Mouse (Mus musculus) stomach, postnatal 0 days (tissue): ENCODE results near the gene B3galnt2. TPM values are rescaled to one million over a fixed set of nuclear protein-coding genes. Genes with fewer than 3 reads are reported as not detected.
A peak's percentile ranks its signal among the peaks of the same experiment; 100 is the strongest.
"Not testable (repeated sequence)": the region's sequence is repeated elsewhere in the genome, so short reads cannot be mapped to it uniquely, and the experiment has no call there.

Experiments used
- ATAC-seq: fragments of 200-750 bp; cut with Nextera tagmentation; 2 replicates; pipeline ENCODE4 v1.8.0; 2017; ENCODE audit not compliant: low FRiP score, low TSS enrichment
- DNase-seq: peaks from one replicate; pipeline ENCODE4 v3.0.0-alpha.2; 2016; ENCODE audit warnings: low spot score
- H3K27ac ChIP-seq: fragments of 300-500 bp; sonication (generic); replicated peaks from 2 replicates; pipeline ENCODE4 v1.5.1; 2014; ENCODE audit warnings: mild to moderate bottlenecking, control low read depth
- H3K27me3 ChIP-seq: fragments of 300-500 bp; sonication (generic); 2 replicates; pipeline ENCODE4 v1.6.1; 2014; ENCODE audit warnings: low read length; ENCODE audit not compliant: control insufficient read depth, insufficient read depth
- H3K36me3 ChIP-seq: fragments of 300-500 bp; sonication (generic); 2 replicates; pipeline ENCODE4 v1.6.1; 2014; ENCODE audit warnings: low read length, mixed read lengths; ENCODE audit not compliant: control insufficient read depth, insufficient read depth
- H3K4me1 ChIP-seq: fragments of 300-500 bp; sonication (generic); replicated peaks from 2 replicates; pipeline ENCODE4 v1.6.1; 2014; ENCODE audit warnings: antibody characterized with exemption; ENCODE audit not compliant: control insufficient read depth, insufficient read depth
- H3K4me2 ChIP-seq: fragments of 300-500 bp; sonication (generic); replicated peaks from 2 replicates; pipeline ENCODE4 v1.6.1; 2014; ENCODE audit warnings: low read depth, mild to moderate bottlenecking, control low read depth, moderate library complexity
- H3K4me3 ChIP-seq: fragments of 300-500 bp; sonication (generic); 2 replicates; pipeline ENCODE4 v1.5.1; 2014; ENCODE audit warnings: low read depth, low read length, control low read depth
- H3K9ac ChIP-seq: fragments of 300-500 bp; sonication (generic); 2 replicates; pipeline ENCODE4 v1.6.1; 2014; ENCODE audit warnings: mild to moderate bottlenecking, low read length, control low read depth, mixed read lengths
- H3K9me3 ChIP-seq: fragments of 300-500 bp; sonication (generic); 2 replicates; pipeline ENCODE4 v1.6.1; 2016; ENCODE audit warnings: low read length; ENCODE audit not compliant: control insufficient read depth
- CTCF ChIP-seq: IDR thresholded peaks from 2 replicates; pipeline ENCODE4 v1.5.1; 2016; ENCODE audit warnings: antibody characterized with exemption, low read depth, mild to moderate bottlenecking, moderate library complexity
- EP300 ChIP-seq: optimal IDR thresholded peaks from 2 replicates; pipeline ENCODE3; 2016; ENCODE audit warnings: antibody characterized with exemption
- WGBS: fragments of 180-500 bp; shearing (Covaris S2); extraction: QIAGEN DNeasy Blood & Tissue Kit; methylation state at CpG from one replicate; pipeline ENCODE4 v1.1.7; 2014; 5-methylcytosine and 5-hydroxymethylcytosine counted together
- polyA plus RNA-seq: library from polyadenylated mRNA; unstranded; fragments of >200 nt; fragmentation: Nextera tagmentation; extraction: Ambion mirVana; gene quantifications from 2 replicates; pipeline ENCODE4 v1.2.1, GENCODE M21; 2015

Gene B3galnt2
- polyA plus RNA-seq, 1 experiment from 2014 or later = 17.4 TPM

DNA sequence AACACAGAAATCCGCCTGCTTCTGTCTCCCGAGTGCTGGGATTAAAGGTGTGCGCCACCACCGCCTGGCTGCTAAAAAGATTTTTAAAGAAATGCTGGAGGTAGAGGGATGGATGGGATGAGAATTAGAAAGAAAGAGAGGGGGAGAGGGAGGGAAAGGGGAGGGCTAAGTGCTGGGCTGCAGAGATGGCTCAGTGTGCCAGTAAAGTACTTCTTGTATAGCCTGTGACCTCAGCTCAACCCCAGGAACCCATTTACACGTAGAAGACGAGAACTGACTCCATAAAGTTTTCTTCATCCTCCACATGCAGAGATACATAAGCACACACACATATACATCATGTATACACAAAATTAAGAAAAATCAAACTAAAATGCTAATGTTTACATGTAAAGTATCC is 71.3 kb downstream of the B3galnt2 start:
- DNase-seq = no peak
- Histone ChIP-seq H3K4me2 (no peak overlapping the region), H3K27ac (no peak overlapping the region), H3K4me3 (no peak overlapping the region), H3K9me3 (no peaks in the 10 kb centered on the region), H3K27me3 (no peaks in the 10 kb centered on the region), H3K36me3 (peaks cover 3% of the 10 kb centered on the region; the same call in 1 of the 2 replicates), H3K9ac (no peak overlapping the region), H3K4me1 (no peaks in the 10 kb centered on the region)
- peak; percentile 53; the same call in 1 of the 2 replicates for ATAC-seq
- TF ChIP-seq CTCF (no peak), EP300 (no peak)
- WGBS = 90% methylated on average over 6 of the region's 6 CpGs

- H3K9ac ChIP-seq = no peak overlapping the region
- peaks cover 3% of the 10 kb centered on the region; the same call in 1 of the 2 replicates for H3K36me3 ChIP-seq
- H3K9me3 ChIP-seq = no peaks in the 10 kb centered on the region
- no peaks in the 10 kb centered on the region for H3K4me1 ChIP-seq
- TF ChIP-seq CTCF = no peak
- TF ChIP-seq EP300 = no peak
- ATAC-seq = no peak
- WGBS = 87% methylated on average over 6 of the region's 6 CpGs
- no peak overlapping the region for H3K4me2 ChIP-seq
- H3K27ac ChIP-seq = no peak overlapping the region
- DNase-seq = no peak
- H3K27me3 ChIP-seq = no peaks in the 10 kb centered on the region
- H3K4me3 ChIP-seq = no peak overlapping the region
Observed at GRCm38 (mm10) chr13:14026154-14026820, 72.0 kb downstream of the B3galnt2 start.

DNA sequence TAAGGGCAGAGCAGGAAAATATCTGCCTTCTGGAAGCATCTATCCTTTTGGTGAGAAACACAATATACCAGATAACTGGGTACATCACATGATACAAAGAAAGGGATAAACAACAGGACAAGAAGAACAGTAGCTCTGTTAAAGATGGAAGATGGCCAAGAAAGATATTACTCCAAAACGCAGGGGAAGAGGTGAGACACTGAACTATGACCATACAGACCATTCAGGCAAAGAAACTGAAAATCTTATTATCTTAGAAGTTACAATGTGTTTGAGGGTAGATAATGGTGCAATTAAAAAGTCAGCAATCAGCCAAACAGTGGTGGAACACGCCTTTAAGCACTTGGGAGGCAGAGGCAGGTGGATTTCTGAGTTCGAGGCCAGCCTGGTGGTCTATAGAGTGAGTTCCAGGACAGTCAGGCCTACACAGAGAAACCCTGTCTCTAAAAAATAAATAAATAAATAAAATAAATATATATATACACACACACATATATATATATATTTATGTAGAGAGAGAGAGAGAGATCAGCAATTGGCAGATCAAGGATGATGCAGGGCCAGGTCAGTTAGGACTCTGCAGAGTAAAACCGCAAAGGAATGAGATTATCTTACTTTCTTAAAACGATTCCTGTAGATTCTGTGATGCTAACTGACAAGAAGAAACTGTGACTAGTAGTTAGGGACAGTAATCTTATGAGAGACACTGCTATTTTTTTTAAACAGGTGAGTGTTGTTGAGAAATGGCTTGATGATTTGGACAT is 79.2 kb downstream of the B3galnt2 start:
- DNase-seq (no peak), ATAC-seq (no peak)
- H3K36me3 ChIP-seq = no peaks in the 10 kb centered on the region
- 84% methylated on average over 5 of the region's 5 CpGs for WGBS
- H3K4me1 ChIP-seq = no peaks in the 10 kb centered on the region
- no peaks in the 10 kb centered on the region for H3K9me3 ChIP-seq
- no peak overlapping the region for H3K4me2 ChIP-seq
- H3K9ac ChIP-seq = no peak overlapping the region
- H3K27me3 ChIP-seq = no peaks in the 10 kb centered on the region
- no peak overlapping the region for H3K27ac ChIP-seq
- no peak overlapping the region for H3K4me3 ChIP-seq
- TF ChIP-seq CTCF (no peak), EP300 (no peak)

DNA sequence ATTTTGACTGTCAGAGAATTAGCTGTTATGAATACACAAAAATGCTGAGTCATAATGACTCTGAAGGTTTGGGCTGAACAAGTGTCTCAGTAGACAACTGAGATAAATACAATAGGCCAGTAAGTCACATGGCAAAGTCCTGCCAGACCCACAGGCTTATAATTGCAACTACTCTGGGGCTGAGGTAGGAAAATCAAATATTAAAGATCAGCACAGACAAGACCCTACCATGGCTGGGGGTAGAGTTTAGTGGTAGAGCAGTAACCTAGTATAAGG is 79.7 kb downstream of the B3galnt2 start:
- TF ChIP-seq CTCF (no peak), EP300 (no peak)
- no peaks in the 10 kb centered on the region for H3K9me3 ChIP-seq
- no peak overlapping the region for H3K4me2 ChIP-seq
- H3K27ac ChIP-seq = no peak overlapping the region
- no peak overlapping the region for H3K4me3 ChIP-seq
- no peak for ATAC-seq
- no peak for DNase-seq
- H3K9ac ChIP-seq = no peak overlapping the region
- no peaks in the 10 kb centered on the region for H3K36me3 ChIP-seq
- 0 out of 2 replicates have a peak, but pooled peaks cover 2% of the 10 kb centered on the region for H3K4me1 ChIP-seq
- no peaks in the 10 kb centered on the region for H3K27me3 ChIP-seq

DNA sequence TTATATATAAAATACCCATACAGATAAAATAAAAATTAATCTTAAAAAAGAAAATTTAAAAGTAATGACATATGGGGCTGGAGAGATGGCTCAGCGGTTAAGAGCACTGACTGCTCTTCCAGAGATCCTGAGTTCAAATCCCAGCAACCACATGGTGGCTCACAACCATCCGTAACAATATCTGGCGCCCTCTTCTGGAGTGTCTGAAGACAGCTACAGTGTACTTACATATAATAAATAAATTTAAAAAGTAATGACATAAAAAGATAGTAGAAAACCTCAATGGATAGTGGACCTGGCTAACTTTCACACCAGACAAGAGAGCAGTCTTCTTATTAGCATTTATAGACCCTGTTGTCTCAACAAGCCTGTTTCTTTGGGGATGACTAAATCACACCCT is 81.1 kb downstream of the B3galnt2 start:
- DNase-seq, H3K9ac ChIP-seq, H3K4me1 ChIP-seq, H3K27me3 ChIP-seq, H3K27ac ChIP-seq, H3K4me2 ChIP-seq, H3K4me3 ChIP-seq, H3K9me3 ChIP-seq, H3K36me3 ChIP-seq, ATAC-seq: not testable (repeated sequence)
- 91% methylated on average over 2 of the region's 3 CpGs for WGBS

GRCm38 (mm10) chr13:14035875-14036630 is 81.8 kb downstream of the B3galnt2 start:
- no peak for TF ChIP-seq EP300
- TF ChIP-seq CTCF = no peak
- Histone ChIP-seq H3K4me2 (no peak overlapping the region), H3K4me1 (peaks cover 6% of the 10 kb centered on the region; the same call in 1 of the 2 replicates), H3K27me3 (no peaks in the 10 kb centered on the region), H3K9me3 (no peaks in the 10 kb centered on the region), H3K27ac (no peak overlapping the region), H3K4me3 (no peak overlapping the region), H3K9ac (no peak overlapping the region), H3K36me3 (no peaks in the 10 kb centered on the region)
- DNase-seq (no peak), ATAC-seq (no peak)
- 89% methylated on average over 11 of the region's 11 CpGs for WGBS
